Mouse (Mus musculus) naive thymus-derived CD4-positive, alpha-beta T cell, adult 2 months (primary cell): ENCODE data around the gene Spata31d1d.

ENCODE experiments used
- DNase-seq: peaks from one replicate; pipeline ENCODE4 v3.0.0-alpha.2; 2011; ENCODE audit warnings: low read depth

The Spata31d1d gene

GRCm38 (mm10) chr13:59676316-59677229, 55.0 kb downstream of the Spata31d1d start:
- DNase-seq, result no peak
